Mouse (Mus musculus) ES-E14 (cell line): ENCODE results near the gene Lmod2. TPM values are rescaled to one million over a fixed set of nuclear protein-coding genes. Genes with fewer than 3 reads are reported as not detected.

ENCODE experiments used
- DNase-seq: peaks from one replicate; pipeline ENCODE4 v3.0.0-alpha.2; 2013; ENCODE audit warnings: low read depth, low spot score
- H3K27ac ChIP-seq: 2 replicates; pipeline ENCODE4 v1.5.1; 2012; ENCODE audit warnings: low read depth, mild to moderate bottlenecking, low read length, moderate library complexity, mixed read lengths; ENCODE audit not compliant: poor library complexity, insufficient read depth, severe bottlenecking
- H3K36me3 ChIP-seq: 2 replicates; pipeline ENCODE4 v1.6.1; 2012; ENCODE audit warnings: mild to moderate bottlenecking, low read length, moderate library complexity, mixed read lengths; ENCODE audit not compliant: control insufficient read depth, poor library complexity, insufficient read depth, severe bottlenecking
- H3K4me1 ChIP-seq, 2 experiments: fragments of 150-350 bp in 1 of 2; sonication (generic) in 1 of 2; 2 replicates each; pipeline ENCODE4 v1.6.1; 2012; ENCODE audit warnings: low read length in 2 of 2, mild to moderate bottlenecking in 1 of 2, mixed read lengths in 1 of 2; ENCODE audit not compliant: control insufficient read depth in 2 of 2, insufficient read depth in 2 of 2, poor library complexity in 1 of 2
- H3K4me3 ChIP-seq, 2 experiments: fragments of 150-350 bp in 1 of 2; sonication (generic) in 1 of 2; 2 replicates each; pipeline ENCODE4 v1.5.1; 2012; ENCODE audit warnings: low read length in 2 of 2, low read depth in 1 of 2, mild to moderate bottlenecking in 1 of 2, mixed read lengths in 1 of 2; ENCODE audit not compliant: insufficient read depth in 1 of 2, poor library complexity in 1 of 2, severe bottlenecking in 1 of 2
- H3K9ac ChIP-seq: 2 replicates; pipeline ENCODE4 v1.6.1; 2012; ENCODE audit warnings: low read depth, mild to moderate bottlenecking, low read length, mixed read lengths; ENCODE audit not compliant: poor library complexity, insufficient read depth, severe bottlenecking
- H3K9me3 ChIP-seq: fragments of 150-350 bp; sonication (generic); 2 replicates; pipeline ENCODE4 v1.6.1; 2012; ENCODE audit warnings: low read depth, mild to moderate bottlenecking, low read length; ENCODE audit not compliant: control insufficient read depth, insufficient read depth
- CHD2 ChIP-seq: IDR thresholded peaks from 2 replicates; pipeline ENCODE4 v1.6.1; 2014; ENCODE audit warnings: mild to moderate bottlenecking, low read depth, low read length, inconsistent platforms
- HCFC1 ChIP-seq: IDR thresholded peaks from 2 replicates; pipeline ENCODE4 v1.6.1; 2012; ENCODE audit warnings: low read length, inconsistent platforms, borderline replicate concordance; ENCODE audit not compliant: insufficient read depth
- MAFK ChIP-seq: IDR thresholded peaks from 2 replicates; pipeline ENCODE4 v1.6.1; 2014; ENCODE audit warnings: mild to moderate bottlenecking, low read depth, low read length, inconsistent platforms; ENCODE audit not compliant: insufficient read depth
- ZC3H11A ChIP-seq: IDR thresholded peaks from 2 replicates; pipeline ENCODE4 v1.6.1; 2012; ENCODE audit warnings: low read depth, mild to moderate bottlenecking, inconsistent platforms, low read length, borderline replicate concordance
- ZNF384 ChIP-seq: IDR thresholded peaks from 2 replicates; pipeline ENCODE4 v1.6.1; 2012; ENCODE audit warnings: low read depth, low read length, inconsistent platforms
- in situ Hi-C, 2 experiments: fragments of 600-800 bp; cut with MboI; formaldehyde crosslinking; loops; one replicate each; pipeline ENCODE4 v1.15.1; 2025; ENCODE audit warnings: low sequenced_read_pairs in 2 of 2, inconsistent platforms in 1 of 2; ENCODE audit not compliant: unreplicated experiment in 2 of 2
- total RNA-seq: library from RNA; depleted of rRNA; stranded (reverse); fragments of 300-350 nt; gene quantifications from 2 replicates; pipeline ENCODE4 v1.2.3, GENCODE M21; 2012; rRNA removed

Lmod2 gene
- 0.11 TPM in 1 of 2 replicates, not detected in the other for total RNA-seq

- no peak for DNase-seq
- no peaks in the 10 kb centered on the region for H3K4me1 ChIP-seq
- H3K27ac ChIP-seq = no peak within 1 kb of the TSS
- TF ChIP-seq HCFC1 (no peak), ZNF384 (no peak), ZC3H11A (no peak), CHD2 (no peak), MAFK (no peak)
- no peak within 1 kb of the TSS for H3K9ac ChIP-seq
- no peak within 1 kb of the TSS for H3K4me3 ChIP-seq
- H3K9me3 ChIP-seq = no peaks in the 10 kb centered on the region
- in situ Hi-C loops = no loop called here
- no peaks in the 10 kb centered on the region for H3K36me3 ChIP-seq
These were observed at the start of gene Lmod2 for GRCm38 (mm10) chr6:24597500-24597899. TSS of gene Lmod2 (plus strand) at chr6:24597762.

- in situ Hi-C loops = no loop called here
- Histone ChIP-seq H3K4me3 (no peak overlapping the region), H3K9ac (no peak overlapping the region), H3K36me3 (no peaks in the 10 kb centered on the region), H3K27ac (no peak overlapping the region), H3K9me3 (no peaks in the 10 kb centered on the region), H3K4me1 (no peaks in the 10 kb centered on the region)
- TF ChIP-seq HCFC1 = no peak
- no peak for TF ChIP-seq MAFK
- TF ChIP-seq ZC3H11A = no peak
- no peak for TF ChIP-seq ZNF384
- no peak for TF ChIP-seq CHD2
- DNase-seq = no peak
These were observed 47.8 kb upstream of the Lmod2 start for GRCm38 (mm10) chr6:24549801-24550200.

GRCm38 (mm10) chr6:24552046-24552445 is 45.5 kb upstream of the Lmod2 start:
- H3K27ac ChIP-seq = no peak overlapping the region
- H3K9ac ChIP-seq = no peak overlapping the region
- no peaks in the 10 kb centered on the region for H3K36me3 ChIP-seq
- no peaks in the 10 kb centered on the region for H3K4me1 ChIP-seq
- no peak overlapping the region for H3K4me3 ChIP-seq
- in situ Hi-C loops = no loop called here
- no peak for TF ChIP-seq MAFK
- no peak for TF ChIP-seq ZC3H11A
- no peak for TF ChIP-seq HCFC1
- TF ChIP-seq CHD2 = no peak
- no peak for TF ChIP-seq ZNF384
- no peak for DNase-seq
- H3K9me3 ChIP-seq = no peaks in the 10 kb centered on the region

- Histone ChIP-seq H3K36me3 (no peaks in the 10 kb centered on the region), H3K27ac (no peak overlapping the region), H3K9ac (no peak overlapping the region), H3K4me1 (no peaks in the 10 kb centered on the region), H3K4me3 (no peak overlapping the region), H3K9me3 (no peaks in the 10 kb centered on the region)
- TF ChIP-seq ZNF384 (no peak), ZC3H11A (no peak), MAFK (no peak), HCFC1 (no peak), CHD2 (no peak)
- DNase-seq = no peak
- in situ Hi-C loops = no loop called here
These were observed 43.0 kb upstream of the Lmod2 start for GRCm38 (mm10) chr6:24554427-24555086.

GRCm38 (mm10) chr6:24555488-24555887 is 42.1 kb upstream of the Lmod2 start:
- H3K36me3 ChIP-seq = no peaks in the 10 kb centered on the region
- no peak overlapping the region for H3K9ac ChIP-seq
- H3K4me1 ChIP-seq = no peaks in the 10 kb centered on the region
- no peak overlapping the region for H3K27ac ChIP-seq
- TF ChIP-seq HCFC1 (no peak), CHD2 (no peak), MAFK (no peak), ZC3H11A (no peak), ZNF384 (no peak)
- H3K4me3 ChIP-seq = no peak overlapping the region
- in situ Hi-C loops = no loop called here
- no peak for DNase-seq
- H3K9me3 ChIP-seq = no peaks in the 10 kb centered on the region
